Mouse (Mus musculus): ENCODE measurements around the gene Tmem175. TPM values are rescaled to one million over a fixed set of nuclear protein-coding genes. Genes with fewer than 3 reads are reported as not detected.
A peak's percentile ranks its signal among the peaks of the same experiment; 100 is the strongest.

The Tmem175 gene
- total RNA-seq, 2 experiments from 2014 or later = 7.8 to 8.0 TPM

DNA sequence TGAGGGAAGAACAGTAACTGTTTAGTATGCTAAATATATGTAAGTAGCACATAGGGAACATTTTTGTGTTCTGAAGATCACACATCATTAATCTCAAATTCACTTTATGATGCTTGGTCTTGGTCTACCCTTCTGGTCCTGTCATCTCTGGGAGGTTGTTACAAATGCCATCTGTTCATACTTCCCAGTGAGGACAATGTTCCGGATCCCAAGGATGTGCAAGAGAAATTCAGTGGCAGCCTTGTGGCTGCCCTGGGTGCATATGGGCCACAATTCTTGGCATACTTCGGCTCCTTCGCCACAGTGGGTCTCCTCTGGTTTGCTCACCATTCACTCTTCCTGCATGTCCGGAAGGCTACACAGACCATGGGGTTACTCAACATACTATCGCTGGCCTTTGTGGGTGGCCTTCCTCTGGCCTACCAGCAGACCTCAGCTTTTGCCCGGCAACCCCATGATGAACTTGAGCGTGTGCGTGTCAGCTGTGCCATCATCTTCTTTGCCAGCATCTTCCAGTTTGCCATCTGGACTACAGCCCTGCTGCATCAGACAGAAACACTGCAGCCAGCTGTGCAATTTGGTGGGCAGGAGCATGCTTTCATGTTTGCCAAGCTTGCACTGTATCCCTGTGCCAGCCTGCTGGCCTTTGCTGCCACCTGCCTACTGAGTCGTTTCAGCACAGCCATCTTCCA, 16.2 kb downstream of the Tmem175 start:
- DNase-seq = peak; percentile 55
- H3K27ac ChIP-seq = peak overlapping the region; percentile 35; the same call in 1 of the 2 replicates
- H3K4me3 ChIP-seq = no peak overlapping the region
- intact Hi-C loops (cut with DNase I) = no loop called here
- peak; percentile 44 for TF ChIP-seq CTCF (IDR thresholded peaks at IDR 0.05)

DNA sequence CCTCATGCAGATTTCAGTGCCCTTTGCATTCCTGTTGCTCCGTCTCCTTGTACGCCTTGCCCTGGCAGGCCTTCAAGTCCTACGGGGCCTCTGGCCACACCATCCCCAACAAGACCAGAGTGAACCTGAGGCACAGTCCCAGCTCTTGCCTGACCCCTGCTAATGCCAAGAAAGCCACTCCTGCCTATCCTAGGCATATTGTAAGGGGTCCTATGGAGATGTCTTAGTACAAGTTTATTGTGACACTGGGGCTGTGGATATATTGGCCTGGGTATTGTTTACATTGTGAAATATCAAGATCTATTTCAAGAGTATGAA, 16.7 kb downstream of the Tmem175 start:
- intact Hi-C loops (cut with DNase I) = no loop called here
- no peak for TF ChIP-seq CTCF (IDR thresholded peaks at IDR 0.05)

DNA sequence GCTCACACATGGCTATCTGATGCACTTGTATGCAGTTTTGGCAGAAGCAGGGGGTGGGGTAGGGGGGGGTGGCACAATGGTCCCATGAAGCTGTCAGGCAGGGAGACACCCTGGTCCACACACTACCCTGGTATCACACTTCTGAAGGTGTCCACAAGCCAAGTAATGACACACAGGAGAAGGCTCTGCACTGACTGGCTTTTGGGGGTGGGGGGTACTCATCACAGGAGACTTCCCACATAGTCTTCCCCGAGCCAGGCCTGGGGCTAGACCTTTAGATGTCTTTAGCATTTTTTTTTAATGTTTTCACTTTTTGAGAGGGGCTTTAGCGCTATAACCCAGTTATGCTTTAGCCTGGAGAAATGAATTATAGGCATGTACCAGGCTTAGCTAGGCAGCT, 17.7 kb downstream of the Tmem175 start:
- no peak for DNase-seq
- TF ChIP-seq CTCF (IDR thresholded peaks at IDR 0.05) = no peak
- intact Hi-C loops (cut with DNase I) = no loop called here
- H3K4me3 ChIP-seq = no peak overlapping the region
- no peak overlapping the region for H3K27ac ChIP-seq

More for the DNA sequence above, 16.7 kb downstream of the Tmem175 start:
- H3K4me3 ChIP-seq = no peak overlapping the region
- H3K27ac ChIP-seq = peak overlapping the region; percentile 16; the same call in 1 of the 2 replicates
- DNase-seq = no peak

DNA sequence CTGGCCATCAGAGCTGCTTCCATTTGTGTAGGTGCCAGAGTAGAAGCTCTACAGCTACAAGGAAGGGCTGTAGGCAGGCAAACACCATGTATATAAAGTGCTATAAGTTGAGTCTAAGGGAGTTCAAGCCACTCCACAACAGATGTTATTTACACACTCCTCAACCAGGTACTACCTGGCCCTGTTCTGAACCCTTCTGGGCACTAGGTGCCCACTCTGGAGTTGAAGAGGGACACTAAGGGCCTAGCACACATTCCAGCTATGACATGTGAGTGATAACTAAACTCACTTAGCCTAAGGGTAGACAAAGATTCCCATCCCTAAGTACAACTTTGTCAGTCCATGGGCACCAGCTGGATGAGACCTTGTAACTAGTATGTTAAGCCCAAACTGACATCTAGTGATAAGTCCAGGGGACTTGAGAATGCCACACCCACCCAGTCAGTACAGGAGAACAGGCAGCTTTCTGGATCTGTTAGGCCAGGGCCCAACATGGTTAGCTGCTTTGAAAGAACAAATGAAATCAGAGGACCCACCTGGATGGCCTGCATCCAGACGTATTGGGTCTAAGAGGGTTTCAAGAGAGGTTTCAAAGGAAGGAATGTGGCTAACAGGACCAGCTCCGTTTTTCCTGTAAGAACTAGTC, 18.4 kb downstream of the Tmem175 start:
- no peak for TF ChIP-seq CTCF (IDR thresholded peaks at IDR 0.05)
- no peak overlapping the region for H3K27ac ChIP-seq
- no peak overlapping the region for H3K4me3 ChIP-seq
- no peak for DNase-seq
- intact Hi-C loops (cut with DNase I) = no loop called here

DNA sequence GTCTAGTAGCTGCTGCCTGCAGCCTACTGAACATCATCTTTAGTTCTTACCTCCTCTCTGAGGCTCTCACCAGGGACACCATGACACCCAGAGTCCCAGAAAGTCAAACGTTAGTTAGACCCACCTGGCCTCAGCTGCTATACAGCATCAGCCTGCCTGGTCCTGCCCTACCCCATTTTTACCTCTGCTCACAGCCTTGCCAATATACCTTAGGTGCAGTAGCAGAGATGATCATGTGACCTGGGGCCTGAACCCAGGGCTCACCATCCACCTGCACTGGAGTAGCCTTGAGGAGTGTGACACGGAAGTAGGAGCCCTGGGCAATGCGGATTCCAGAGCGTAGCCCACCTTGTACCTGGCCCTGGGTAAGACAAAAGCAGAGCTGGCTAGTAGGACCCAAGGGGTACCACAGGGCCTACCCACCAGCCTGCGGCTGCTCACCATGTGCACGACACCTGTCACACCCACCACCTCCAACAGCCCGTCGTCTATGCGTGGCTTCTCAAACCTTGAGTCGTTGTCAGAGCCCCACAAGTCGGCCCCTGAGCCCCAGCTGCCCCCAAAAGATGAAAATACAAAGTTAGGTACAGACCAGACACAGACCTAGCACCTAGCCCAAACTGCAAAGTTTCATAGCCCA, 19.5 kb downstream of the Tmem175 start:
- intact Hi-C loops (cut with DNase I) = no loop called here
- no peak for DNase-seq

DNA sequence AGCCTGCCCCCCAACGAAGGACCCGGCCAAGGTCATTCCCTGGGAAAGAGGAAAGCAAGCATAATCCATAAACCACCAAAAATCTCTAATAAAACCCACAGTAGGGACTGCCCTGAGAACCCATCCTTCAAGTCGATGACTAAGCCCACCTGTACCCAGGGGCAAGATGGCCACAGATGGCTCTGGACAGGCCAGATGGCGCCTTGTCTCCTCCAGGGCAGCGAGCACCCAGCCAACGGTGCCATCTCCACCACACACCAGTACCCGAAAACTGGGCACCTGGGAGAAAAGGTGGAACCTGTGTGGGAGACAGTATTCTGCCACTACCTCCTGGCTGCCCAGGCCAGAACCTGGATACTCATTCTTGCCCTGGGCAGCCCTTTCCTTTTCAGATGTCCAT, 20.8 kb downstream of the Tmem175 start:
- H3K27ac ChIP-seq = no peak overlapping the region
- no peak overlapping the region for H3K4me3 ChIP-seq
- DNase-seq = no peak
- TF ChIP-seq CTCF (IDR thresholded peaks at IDR 0.05) = no peak
- intact Hi-C loops (cut with DNase I) = loop anchor here (5.0 kb wide), 1 partner anchor 223 kb away; no protein-coding TSS in a partner anchor

More for the DNA sequence above, 19.5 kb downstream of the Tmem175 start:
- Histone ChIP-seq H3K4me3 (no peak overlapping the region), H3K27ac (no peak overlapping the region)
- no peak for TF ChIP-seq CTCF (IDR thresholded peaks at IDR 0.05)

DNA sequence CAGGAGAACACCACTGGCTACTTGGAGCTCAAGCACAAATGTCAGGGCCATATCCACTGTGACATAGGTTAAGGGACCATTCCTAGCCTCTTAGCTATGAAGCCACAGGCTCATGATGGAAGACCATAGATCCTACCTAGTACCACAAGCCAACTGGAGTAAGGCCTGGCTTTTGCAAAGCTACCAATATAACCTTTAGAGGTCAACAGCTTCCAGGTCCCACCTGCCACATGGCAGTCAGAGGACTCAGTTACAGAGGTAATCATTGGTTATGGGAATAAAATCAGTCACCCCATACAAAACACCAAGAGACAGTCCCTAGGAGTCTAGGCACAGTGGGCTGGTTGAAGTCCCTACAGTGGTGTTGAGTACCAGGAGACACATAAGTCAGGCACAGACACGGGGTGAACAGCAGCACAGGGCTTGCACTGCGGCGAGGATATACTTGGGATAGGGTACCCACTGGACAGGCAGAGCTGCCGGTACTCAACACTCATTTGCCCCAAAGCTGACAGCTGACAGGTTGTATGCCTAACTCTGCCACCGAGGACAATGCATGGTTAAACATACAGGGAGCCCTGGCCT, 21.7 kb downstream of the Tmem175 start:
- Histone ChIP-seq H3K27ac (peak overlapping the region; percentile 28; the same call in 1 of the 2 replicates), H3K4me3 (no peak overlapping the region)
- TF ChIP-seq CTCF (IDR thresholded peaks at IDR 0.05) = no peak
- intact Hi-C loops (cut with DNase I) = loop anchor here (5.0 kb wide), 1 partner anchor 224 kb away; no protein-coding TSS in a partner anchor
- no peak for DNase-seq

DNA sequence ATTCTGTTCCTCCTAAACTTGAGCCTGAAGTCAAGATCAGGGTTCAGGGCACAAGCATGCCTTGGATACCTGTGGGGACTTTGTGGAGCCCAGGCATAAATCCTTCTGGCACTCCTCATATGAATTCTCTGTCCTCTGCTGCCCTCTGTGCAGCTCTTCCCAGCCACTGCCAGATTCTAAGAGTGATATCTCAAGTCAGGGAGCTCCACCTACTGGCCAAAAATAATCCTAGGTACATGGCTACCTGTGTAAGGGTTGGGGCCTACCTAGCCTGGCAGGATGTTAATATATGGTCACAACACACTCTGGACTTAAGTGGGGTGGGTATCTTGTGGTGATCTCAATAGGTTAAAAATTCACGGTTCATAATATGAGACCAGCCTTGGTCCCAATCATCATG, 22.3 kb downstream of the Tmem175 start:
- intact Hi-C loops (cut with DNase I) = loop anchor here (5.0 kb wide), 1 partner anchor 225 kb away; no protein-coding TSS in a partner anchor
- H3K4me3 ChIP-seq = no peak overlapping the region
- H3K27ac ChIP-seq = peak overlapping the region; percentile 28; the same call in 1 of the 2 replicates
- TF ChIP-seq CTCF (IDR thresholded peaks at IDR 0.05) = peak; percentile 74
- DNase-seq = peak; percentile 59

DNA sequence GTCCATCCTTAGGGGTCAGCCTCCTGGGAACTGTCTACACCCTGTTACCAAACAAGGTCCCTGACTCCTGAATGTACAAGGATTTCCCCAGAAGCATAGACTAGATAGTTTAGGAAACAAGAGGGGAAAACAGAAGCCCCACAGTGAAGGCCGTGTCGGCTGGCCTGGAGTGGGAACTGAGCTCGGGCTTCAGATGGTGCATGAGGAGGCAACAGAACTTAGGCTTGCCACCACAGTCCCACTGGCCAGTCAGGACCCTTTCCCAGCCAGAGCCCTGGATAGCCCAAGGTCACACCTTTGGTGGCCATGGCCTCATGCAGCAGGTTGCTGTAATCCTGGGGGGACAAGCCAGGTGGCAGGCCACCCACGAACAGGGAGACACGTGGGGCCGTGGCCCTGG, 23.8 kb downstream of the Tmem175 start:
- Histone ChIP-seq H3K27ac (no peak overlapping the region), H3K4me3 (no peak overlapping the region)
- intact Hi-C loops (cut with DNase I) = loop anchor here (5.0 kb wide), 1 partner anchor 226 kb away; no protein-coding TSS in a partner anchor
- no peak for DNase-seq
- no peak for TF ChIP-seq CTCF (IDR thresholded peaks at IDR 0.05)

DNA sequence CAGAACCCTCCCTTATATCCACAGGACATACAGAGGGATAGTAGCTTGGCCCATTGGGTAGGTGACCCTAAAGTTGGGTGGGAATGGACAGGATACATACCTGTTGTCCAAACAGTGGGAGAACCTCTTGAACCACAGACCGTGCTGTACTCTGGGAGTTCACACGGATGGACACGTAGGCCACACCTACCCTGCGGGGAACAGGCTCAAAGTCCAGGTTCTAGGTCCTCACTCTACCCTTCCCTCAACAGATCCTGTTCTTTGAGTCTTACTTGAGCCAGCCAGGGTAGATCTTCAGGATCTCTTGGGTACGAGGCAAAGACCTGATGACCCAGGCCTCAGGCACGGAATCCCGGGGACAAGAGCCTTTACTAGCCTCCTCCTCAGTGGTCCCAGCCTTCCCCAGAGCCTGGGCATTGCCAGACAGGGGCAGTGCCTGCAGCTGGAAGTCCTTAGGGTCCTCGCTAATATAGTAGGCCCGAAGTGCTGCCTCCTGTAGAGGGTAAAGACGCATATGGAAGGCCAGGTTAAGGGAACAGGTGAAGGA, 24.9 kb downstream of the Tmem175 start:
- intact Hi-C loops (cut with DNase I) = loop anchor here (5.0 kb wide), 1 partner anchor 227 kb away; no protein-coding TSS in a partner anchor

DNA sequence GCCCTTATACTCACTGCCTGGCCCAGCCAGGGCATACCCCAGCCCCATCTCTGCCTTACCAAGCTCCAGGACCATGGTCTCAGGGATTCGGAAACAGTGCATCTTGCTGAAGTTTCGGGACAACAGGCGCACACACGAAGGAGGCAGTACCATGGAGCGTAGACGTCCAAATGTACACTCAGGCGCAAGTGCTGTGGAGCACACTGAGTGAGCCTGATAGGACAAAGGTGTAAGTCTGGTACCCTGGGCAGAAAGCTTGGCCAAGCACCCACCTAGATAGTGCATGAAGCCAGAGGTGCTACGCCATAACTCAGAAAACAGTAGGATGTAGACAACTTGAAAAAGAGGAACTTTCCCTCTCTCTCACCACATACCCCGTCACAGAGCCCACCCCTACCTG, 25.8 kb downstream of the Tmem175 start:
- TF ChIP-seq CTCF (IDR thresholded peaks at IDR 0.05) = no peak
- Histone ChIP-seq H3K4me3 (no peak overlapping the region), H3K27ac (no peak overlapping the region)
- DNase-seq = no peak
- intact Hi-C loops (cut with DNase I) = no loop called here

More for the DNA sequence above, 24.9 kb downstream of the Tmem175 start:
- DNase-seq = no peak
- Histone ChIP-seq H3K4me3 (no peak overlapping the region), H3K27ac (no peak overlapping the region)
- no peak for TF ChIP-seq CTCF (IDR thresholded peaks at IDR 0.05)

DNA sequence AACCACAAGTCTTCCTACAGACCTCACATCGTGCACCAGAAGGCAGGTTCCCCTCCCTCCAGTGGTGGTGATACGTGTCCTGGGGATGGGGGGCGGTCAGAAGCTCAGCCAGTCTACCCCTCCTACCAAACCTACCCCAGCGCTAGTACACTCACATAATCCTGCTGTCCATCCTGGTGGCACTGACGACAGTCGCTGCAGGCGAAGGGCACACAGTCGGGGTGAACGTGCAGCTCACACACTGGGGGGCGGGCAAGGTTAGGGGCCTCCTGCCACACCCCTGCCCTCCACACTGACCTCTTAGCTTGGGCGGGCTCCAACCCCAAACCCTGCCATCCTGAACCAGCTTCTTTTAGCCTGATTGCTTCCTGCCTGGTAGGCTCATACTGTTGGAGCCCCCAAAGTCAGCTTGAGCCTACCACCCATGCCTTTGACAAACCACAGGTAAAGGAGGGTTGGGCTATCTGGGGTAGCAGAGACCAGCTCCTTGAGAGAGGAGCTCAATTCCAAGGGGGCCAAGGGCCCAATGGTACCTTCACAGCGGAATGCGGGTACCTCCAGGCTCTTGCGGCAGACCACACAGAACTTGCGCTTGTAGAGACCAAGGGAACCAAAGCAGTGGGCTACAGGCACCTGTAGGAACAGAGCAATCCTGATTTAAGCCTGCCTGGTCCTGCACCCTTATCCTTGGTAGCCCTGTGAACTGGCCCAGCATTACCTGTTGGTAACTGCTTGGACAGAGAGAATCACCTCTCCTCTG, 26.5 kb downstream of the Tmem175 start:
- Histone ChIP-seq H3K4me3 (no peak overlapping the region), H3K27ac (no peak overlapping the region)
- TF ChIP-seq CTCF (IDR thresholded peaks at IDR 0.05) = no peak
- DNase-seq = no peak
- intact Hi-C loops (cut with DNase I) = no loop called here
